In genomic region chr4:114433440-114433839, GRCm38 (mm10) we compare ENCODE assay signal across 24 mouse cellular contexts. TPM values are rescaled to one million over a fixed set of nuclear protein-coding genes. Genes with fewer than 3 reads are reported as not detected.
DNase-seq lines count a peak whose midpoint lies in the region; ATAC-seq and TF ChIP-seq lines count a peak whose summit lies in the region.
"Had no signal": no experiment of that assay in that cellular context is flagged by ENCODE, and none has a peak within 500 bp of the region (broad histone marks: within the 10 kb centered on the region; RNA-seq: fewer than 3 reads in every experiment).

No protein-coding gene starts in this region.

- H3K27ac ChIP-seq in hindbrain, postnatal 0 days: no peak overlapping the region
- H3K27ac ChIP-seq in hindbrain, embryonic 12.5 days: no peak overlapping the region
- no peak overlapping the region for H3K27ac ChIP-seq in midbrain, embryonic 15.5 days
- H3K27ac ChIP-seq in midbrain, embryonic 11.5 days (ENCODE audit: low read depth, low read length): no peak overlapping the region
- no peak overlapping the region for H3K27ac ChIP-seq in midbrain, postnatal 0 days (ENCODE audit: low read depth, low read length)
- H3K27ac ChIP-seq: embryonic facial prominence, embryonic 13.5 days; embryonic facial prominence, embryonic 15.5 days; forebrain, embryonic 10.5 days; forebrain, embryonic 12.5 days had no signal

- WGBS in hindbrain, postnatal 0 days: 72% methylated on average over 1 of the region's 1 CpGs
- 86% methylated on average over 1 of the region's 1 CpGs for WGBS in hindbrain, embryonic 12.5 days
- 80% methylated on average over 1 of the region's 1 CpGs for WGBS in midbrain, embryonic 15.5 days
- WGBS in midbrain, embryonic 11.5 days: 77% methylated on average over 1 of the region's 1 CpGs
- 78% methylated on average over 1 of the region's 1 CpGs for WGBS in midbrain, postnatal 0 days

- no peaks in the 10 kb centered on the region for H3K4me1 ChIP-seq in hindbrain, postnatal 0 days (ENCODE audit: insufficient read depth, low read length)
- H3K4me1 ChIP-seq in hindbrain, embryonic 12.5 days: no peaks in the 10 kb centered on the region
- no peaks in the 10 kb centered on the region for H3K4me1 ChIP-seq in midbrain, embryonic 15.5 days
- H3K4me1 ChIP-seq in midbrain, embryonic 11.5 days (ENCODE audit: control insufficient read depth, insufficient read depth, low read length): no peaks in the 10 kb centered on the region
- H3K4me1 ChIP-seq in midbrain, postnatal 0 days (ENCODE audit: insufficient read depth, low read length): no peaks in the 10 kb centered on the region
- H3K4me1 ChIP-seq: embryonic facial prominence, embryonic 13.5 days; forebrain, embryonic 12.5 days had no signal

- DNase-seq in hindbrain, postnatal 0 days (ENCODE audit: low spot score): no peak
- DNase-seq in midbrain, embryonic 11.5 days (ENCODE audit: low spot score, missing footprints): no peak
- no peak for DNase-seq in midbrain, postnatal 0 days (ENCODE audit: low spot score)
- DNase-seq in right cerebral cortex, postnatal 36 days (ENCODE audit: low spot score in 2 of 2): no peak
- DNase-seq: adrenal gland, adult 2 months; adrenal gland, postnatal 10 days; adrenal gland, postnatal 25 days; cerebellum, adult 11 months; cerebellum, adult 18-20 months; cerebellum, adult 8-10 months; cerebellum, adult 9-11 months; cerebellum, postnatal 14 days; cerebellum, postnatal 36 days; embryo, embryonic 11 days had no signal

- no peaks in the 10 kb centered on the region for H3K9me3 ChIP-seq in hindbrain, postnatal 0 days (ENCODE audit: low read length)
- no peaks in the 10 kb centered on the region for H3K9me3 ChIP-seq in hindbrain, embryonic 12.5 days (replicated peaks)
- no peaks in the 10 kb centered on the region for H3K9me3 ChIP-seq in midbrain, embryonic 15.5 days
- H3K9me3 ChIP-seq in midbrain, embryonic 11.5 days (ENCODE audit: control insufficient read depth, low read length): no peaks in the 10 kb centered on the region
- no peaks in the 10 kb centered on the region for H3K9me3 ChIP-seq in midbrain, postnatal 0 days (ENCODE audit: low read length)
- H3K9me3 ChIP-seq: embryonic facial prominence, embryonic 13.5 days; embryonic facial prominence, embryonic 15.5 days; forebrain, embryonic 10.5 days; forebrain, embryonic 12.5 days had no signal

- ATAC-seq in hindbrain, postnatal 0 days: peak; percentile 44; the same call in 1 of the 2 replicates
- no peak for ATAC-seq in hindbrain, embryonic 12.5 days (ENCODE audit: low FRiP score)
- peak; percentile 75 for ATAC-seq in midbrain, embryonic 15.5 days (replicated peaks)
- ATAC-seq in midbrain, embryonic 11.5 days (ENCODE audit: low FRiP score): no peak
- peak; percentile 34; the same call in 1 of the 2 replicates for ATAC-seq in midbrain, postnatal 0 days (ENCODE audit: low FRiP score)
- ATAC-seq: forebrain, embryonic 14.5 days had no signal

- TF ChIP-seq CTCF in hindbrain, postnatal 0 days (IDR thresholded peaks at IDR 0.05; ENCODE audit: low read depth): no peak
- TF ChIP-seq CTCF in midbrain, postnatal 0 days (IDR thresholded peaks at IDR 0.05): no peak

- H3K4me2 ChIP-seq in hindbrain, postnatal 0 days (ENCODE audit: low read depth, low read length): no peak overlapping the region
- no peak overlapping the region for H3K4me2 ChIP-seq in hindbrain, embryonic 12.5 days (replicated peaks)
- no peak overlapping the region for H3K4me2 ChIP-seq in midbrain, embryonic 15.5 days
- H3K4me2 ChIP-seq in midbrain, embryonic 11.5 days: no peak overlapping the region
- no peak overlapping the region for H3K4me2 ChIP-seq in midbrain, postnatal 0 days (ENCODE audit: low read depth, low read length, poor library complexity, severe bottlenecking)
- H3K4me2 ChIP-seq: embryonic facial prominence, embryonic 13.5 days; embryonic facial prominence, embryonic 15.5 days; forebrain, embryonic 12.5 days had no signal

- H3K4me3 ChIP-seq in hindbrain, postnatal 0 days (ENCODE audit: low read length): no peak overlapping the region
- no peak overlapping the region for H3K4me3 ChIP-seq in hindbrain, embryonic 12.5 days
- no peak overlapping the region for H3K4me3 ChIP-seq in midbrain, embryonic 15.5 days
- no peak overlapping the region for H3K4me3 ChIP-seq in midbrain, embryonic 11.5 days (ENCODE audit: low read depth, low read length)
- H3K4me3 ChIP-seq in midbrain, postnatal 0 days (ENCODE audit: low read depth, low read length): no peak overlapping the region
- H3K4me3 ChIP-seq: embryonic facial prominence, embryonic 13.5 days; embryonic facial prominence, embryonic 15.5 days; erythroblast, embryonic 14.5 days; forebrain, embryonic 10.5 days; forebrain, embryonic 12.5 days had no signal

- no peak overlapping the region for H3K9ac ChIP-seq in hindbrain, postnatal 0 days (replicated peaks; ENCODE audit: low read length)
- no peak overlapping the region for H3K9ac ChIP-seq in hindbrain, embryonic 12.5 days
- H3K9ac ChIP-seq in midbrain, embryonic 15.5 days: no peak overlapping the region
- H3K9ac ChIP-seq in midbrain, embryonic 11.5 days (ENCODE audit: low read length): no peak overlapping the region
- no peak overlapping the region for H3K9ac ChIP-seq in midbrain, postnatal 0 days (replicated peaks; ENCODE audit: low read length, poor library complexity, severe bottlenecking)
- H3K9ac ChIP-seq: embryonic facial prominence, embryonic 13.5 days; embryonic facial prominence, embryonic 15.5 days; forebrain, embryonic 12.5 days had no signal

- no peaks in the 10 kb centered on the region for H3K27me3 ChIP-seq in hindbrain, postnatal 0 days (ENCODE audit: insufficient read depth, low read length)
- H3K27me3 ChIP-seq in hindbrain, embryonic 12.5 days: no peaks in the 10 kb centered on the region
- H3K27me3 ChIP-seq in midbrain, embryonic 15.5 days (replicated peaks): no peaks in the 10 kb centered on the region
- no peaks in the 10 kb centered on the region for H3K27me3 ChIP-seq in midbrain, embryonic 11.5 days (ENCODE audit: control insufficient read depth, insufficient read depth, low read length)
- no peaks in the 10 kb centered on the region for H3K27me3 ChIP-seq in midbrain, postnatal 0 days (ENCODE audit: insufficient read depth, low read length)
- H3K27me3 ChIP-seq: embryonic facial prominence, embryonic 13.5 days; embryonic facial prominence, embryonic 15.5 days; forebrain, embryonic 12.5 days had no signal

- H3K36me3 ChIP-seq in hindbrain, postnatal 0 days (ENCODE audit: insufficient read depth, low read length): no peaks in the 10 kb centered on the region
- H3K36me3 ChIP-seq in hindbrain, embryonic 12.5 days: no peaks in the 10 kb centered on the region
- H3K36me3 ChIP-seq in midbrain, embryonic 15.5 days (replicated peaks): no peaks in the 10 kb centered on the region
- no peaks in the 10 kb centered on the region for H3K36me3 ChIP-seq in midbrain, embryonic 11.5 days (ENCODE audit: control insufficient read depth, insufficient read depth, low read length)
- no peaks in the 10 kb centered on the region for H3K36me3 ChIP-seq in midbrain, postnatal 0 days (ENCODE audit: insufficient read depth, low read length)
- H3K36me3 ChIP-seq: embryonic facial prominence, embryonic 13.5 days; embryonic facial prominence, embryonic 15.5 days; forebrain, embryonic 10.5 days; forebrain, embryonic 12.5 days had no signal

RNA-seq across cellular contexts. Expression of gene Trabd2b, which starts 26.9 kb away (rescaled TPM):
- total RNA-seq in hindbrain, postnatal 0 days (2014; rRNA removed): 1.5 and 1.8 TPM in 2 replicates
- polyA plus RNA-seq in hindbrain, postnatal 0 days (2015; fragmentation: Nextera tagmentation; extraction: Ambion mirVana): 0.59 and 0.65 TPM in 2 replicates
- polyA plus RNA-seq in hindbrain, embryonic 12.5 days (2016; fragmentation: Nextera tagmentation; extraction: Ambion mirVana): 2.0 and 2.8 TPM in 2 replicates
- 0.60 and 0.65 TPM in 2 replicates for polyA plus RNA-seq in midbrain, embryonic 15.5 days (2015; fragmentation: Nextera tagmentation; extraction: Ambion mirVana)
- polyA plus RNA-seq in midbrain, embryonic 11.5 days (2014; fragmentation: Nextera tagmentation; extraction: Ambion mirVana): 2.1 and 2.2 TPM in 2 replicates
- 1.8 and 2.0 TPM in 2 replicates for total RNA-seq in midbrain, postnatal 0 days (2014; rRNA removed)
- 0.48 and 0.54 TPM in 2 replicates for polyA plus RNA-seq in midbrain, postnatal 0 days (2015; fragmentation: Nextera tagmentation; extraction: Ambion mirVana)
- total RNA-seq: common myeloid progenitor, adult 5-6 weeks; MEL had no signal
- polyA plus RNA-seq: erythroblast, embryonic 14.5 days had no signal

Comparison
In these comparisons a context has a peak if more than half of its experiments do, and no peak if none do; other contexts are left out.
1. ATAC-seq: peak in hindbrain, postnatal 0 days (single experiment), midbrain, embryonic 15.5 days (single experiment) and midbrain, postnatal 0 days (single experiment); none in hindbrain, embryonic 12.5 days (single experiment) and midbrain, embryonic 11.5 days (single experiment).